Mouse (Mus musculus) heart, postnatal 10 days (tissue): ENCODE data around the gene 1700021F05Rik. TPM values are rescaled to one million over a fixed set of nuclear protein-coding genes. Genes with fewer than 3 reads are reported as not detected.

Experiments used
- DNase-seq, 2 experiments: peaks; one replicate each; pipeline ENCODE4 v3.0.0; 2021
- intact Hi-C: fragments of 180-260 bp; cut with DNase I; formaldehyde crosslinking; loops from one replicate; pipeline ENCODE4 v1.15.1; 2025
- total RNA-seq, 2 experiments: library from RNA; stranded (reverse); gene quantifications; 2 replicates each; pipeline ENCODE4 v1.2.3; 2021

The 1700021F05Rik gene
- total RNA-seq, 2 experiments from 2014 or later = 91.6 to 94.8 TPM

DNA sequence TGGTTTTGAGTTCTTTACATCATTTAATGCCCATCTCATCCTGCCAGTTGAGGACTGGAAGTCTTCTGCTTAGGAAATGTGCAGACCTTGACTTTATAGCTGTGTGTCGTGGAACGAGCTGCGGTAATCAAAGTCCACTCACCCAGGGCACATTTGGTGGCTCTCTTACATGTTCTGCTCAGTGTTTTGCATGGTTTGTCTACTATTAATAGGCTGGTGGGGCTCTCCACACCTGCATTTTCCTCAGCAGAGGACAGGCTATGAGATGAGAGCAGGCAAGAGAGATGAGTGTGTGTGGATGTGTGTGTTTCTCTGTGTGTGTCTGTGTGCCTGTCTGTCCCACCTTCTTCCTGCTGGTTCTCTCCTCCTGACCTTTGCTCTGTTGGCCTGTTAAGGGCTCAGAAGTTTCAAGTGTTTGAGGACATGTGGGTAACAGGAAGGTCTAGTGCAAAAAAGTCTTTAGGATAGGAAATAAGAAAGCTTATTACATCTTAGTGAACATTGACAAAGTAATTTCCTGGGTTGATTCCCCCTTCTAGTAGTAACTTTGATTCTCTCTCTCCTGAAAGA, 53.3 kb downstream of the 1700021F05Rik start:
- DNase-seq = no peak
- intact Hi-C loops = no loop called here

DNA sequence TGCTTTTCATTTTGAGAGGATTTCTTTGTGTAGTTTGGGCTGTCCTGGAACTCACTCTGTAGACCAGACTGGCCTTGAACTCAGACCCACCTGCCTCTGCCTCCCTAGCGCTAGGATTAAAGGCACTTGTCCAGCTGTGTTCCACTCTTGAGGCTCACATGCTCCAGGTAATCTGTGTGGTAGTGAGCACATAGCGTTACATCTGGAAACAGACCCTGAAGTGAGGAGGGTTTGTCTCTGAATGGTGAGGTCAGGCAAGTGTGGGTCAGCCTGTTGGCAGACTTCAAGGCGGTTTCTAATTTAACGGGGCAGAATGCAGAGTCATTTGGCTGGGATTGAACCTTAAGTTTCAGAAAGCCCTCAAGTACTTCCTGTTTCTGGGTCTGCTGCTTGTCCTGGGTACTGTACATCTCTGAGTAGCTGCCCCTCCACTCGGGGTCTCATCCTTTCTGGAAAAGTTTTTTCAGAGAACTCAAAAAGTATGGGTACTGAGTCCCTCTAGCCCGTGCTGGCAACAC, 55.0 kb downstream of the 1700021F05Rik start:
- intact Hi-C loops = no loop called here
- DNase-seq = peak in 1 of 2 experiments; percentile 8

- intact Hi-C loops = no loop called here
- peak; percentile 75 to 80 for DNase-seq
Measured at GRCm38 (mm10) chr10:43483426-43483995, 57.3 kb downstream of the 1700021F05Rik start.

- DNase-seq = no peak
- intact Hi-C loops = no loop called here
Measured at GRCm38 (mm10) chr10:43482021-43482420, 58.8 kb downstream of the 1700021F05Rik start.

GRCm38 (mm10) chr10:43481179-43481578, 59.6 kb downstream of the 1700021F05Rik start:
- no peak for DNase-seq

GRCm38 (mm10) chr10:43480227-43480849, 60.5 kb downstream of the 1700021F05Rik start:
- peak in 1 of 2 experiments; percentile 16 for DNase-seq
- intact Hi-C loops = no loop called here

More at GRCm38 (mm10) chr10:43481179-43481578, 59.6 kb downstream of the 1700021F05Rik start:
- intact Hi-C loops = no loop called here

DNA sequence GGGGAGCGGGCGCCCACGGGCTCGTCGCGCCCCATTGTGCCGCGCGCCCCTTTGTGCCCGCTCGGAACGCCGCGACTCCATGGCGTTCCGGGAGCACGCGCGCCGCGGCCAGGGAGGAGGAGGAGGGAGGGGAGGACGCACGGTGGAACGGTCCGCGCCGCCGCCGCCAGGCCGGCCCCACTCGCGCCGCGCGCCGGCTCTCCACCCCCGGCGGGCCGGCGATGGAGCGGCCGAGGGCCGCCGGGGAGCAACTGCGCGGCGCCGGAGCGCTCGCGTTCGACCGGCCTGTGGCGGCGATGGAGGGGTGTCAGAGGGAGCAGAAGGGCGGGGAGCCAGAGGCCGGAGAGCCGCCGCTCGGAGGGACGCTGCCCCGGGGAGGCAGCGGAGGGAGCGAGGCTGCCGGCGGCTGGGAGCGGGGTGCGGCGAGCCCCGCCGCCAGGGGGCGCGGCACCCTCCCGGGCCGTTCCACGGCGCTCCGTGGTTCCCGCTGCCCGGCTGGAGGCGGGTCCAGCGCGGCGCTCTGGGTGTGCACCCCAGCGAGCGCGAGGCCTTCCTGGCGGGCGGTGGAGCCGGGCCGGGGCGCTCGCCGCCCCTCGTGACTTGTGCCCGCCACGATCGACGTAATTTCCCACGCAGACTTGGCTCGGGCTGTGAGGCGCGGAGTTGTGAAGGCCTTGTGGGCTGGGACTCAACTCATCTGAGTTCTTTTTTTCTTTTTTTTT, 61.2 kb downstream of the 1700021F05Rik start:
- intact Hi-C loops = loop anchor here (1.0 to 2.0 kb wide), 2 partner anchors 25 to 62 kb away; no protein-coding TSS in a partner anchor
- DNase-seq = peak; percentile 87 to 92

GRCm38 (mm10) chr10:43478751-43479435, 61.9 kb downstream of the 1700021F05Rik start, which contains the start of gene Bend3:
Gene Bend3, plus strand, starts transcription at chr10:43478831.
- intact Hi-C loops = loop anchor here (1.0 to 2.0 kb wide), 2 partner anchors 24 to 62 kb away; no protein-coding TSS in a partner anchor
- peak; percentile 68 to 70 for DNase-seq

DNA sequence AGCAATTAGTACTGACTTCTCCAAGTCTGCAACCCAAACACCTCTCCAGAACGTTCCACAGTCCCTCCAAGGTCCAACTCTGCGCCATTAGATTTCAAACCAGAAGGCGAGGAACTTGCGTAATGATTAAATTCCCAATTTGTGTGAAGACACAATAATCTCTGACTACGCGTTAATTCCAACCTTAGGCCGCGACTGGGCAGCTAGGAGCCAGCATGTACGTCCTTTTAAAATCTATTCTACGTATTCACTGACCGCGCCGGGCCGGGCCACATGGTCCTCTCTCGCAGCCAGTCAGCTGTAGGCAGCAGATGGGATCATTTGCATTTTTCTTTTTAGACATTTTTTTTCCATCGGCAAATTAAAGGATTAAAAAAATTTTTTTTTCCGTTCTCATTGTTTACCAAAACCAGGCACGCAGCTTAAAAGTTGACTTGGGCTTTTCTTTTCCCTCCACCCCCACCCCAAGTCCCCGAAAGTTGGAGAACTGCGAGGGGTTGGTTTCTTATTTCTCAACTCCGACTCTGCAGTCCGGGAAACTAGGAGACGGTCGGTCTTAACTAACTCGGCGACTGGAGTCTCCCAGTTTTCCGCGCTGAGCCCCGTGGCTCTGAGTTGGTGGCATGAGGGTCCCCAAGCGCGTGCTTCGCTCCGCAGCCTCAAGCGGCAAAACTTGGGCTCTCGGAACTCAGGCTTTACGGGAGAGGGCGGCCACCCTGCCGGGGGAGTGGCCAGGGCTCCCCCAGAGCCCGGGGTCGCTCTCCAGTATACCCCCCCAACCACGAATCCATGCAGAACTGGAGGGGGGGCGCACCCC, 62.7 kb downstream of the 1700021F05Rik start:
- intact Hi-C loops = loop anchor here (2.0 kb wide), 1 partner anchor 23 kb away; no protein-coding TSS in a partner anchor
- DNase-seq = peak; percentile 71 to 74

- intact Hi-C loops = no loop called here
- DNase-seq = no peak
Measured at GRCm38 (mm10) chr10:43477459-43477858, 63.3 kb downstream of the 1700021F05Rik start.

- intact Hi-C loops = no loop called here
- peak in 1 of 2 experiments; percentile 56 for DNase-seq
Measured at GRCm38 (mm10) chr10:43475376-43475775, 65.4 kb downstream of the 1700021F05Rik start.

Other genes starting within 250 kb of the 1700021F05Rik start
- 10 to 100 TPM in 1 of 2 experiments, 1 to 10 TPM in 1; 8.7 to 11.0 TPM for gene Bend3, start 62.2 kb downstream of the 1700021F05Rik start, total RNA-seq
- 10 to 100 TPM in 1 of 2 experiments, 1 to 10 TPM in 1; 5.0 to 12.9 TPM for gene Gm9803, start 16.9 kb downstream of the 1700021F05Rik start, total RNA-seq
- gene Cd24a, start 37.3 kb upstream of the 1700021F05Rik start, total RNA-seq = 10 to 100 TPM in 1 of 2 experiments, 1 to 10 TPM in 1; 6.8 to 11.0 TPM